Mouse (Mus musculus): ENCODE measurements around the gene Junb.

- TF ChIP-seq POLR2AphosphoS2 (IDR thresholded peaks at IDR 0.05; ENCODE audit: low read length): no peak
- no peak for TF ChIP-seq CTCF (IDR thresholded peaks at IDR 0.05 in 2 of 3, conservative IDR thresholded peaks at IDR 0.05 in 1 of 3; ENCODE audit: control insufficient read depth in 1 of 3, insufficient read depth in 1 of 3, low read depth in 2 of 3, low read length in 3 of 3, poor library complexity in 1 of 3, severe bottlenecking in 1 of 3)
- no peak for TF ChIP-seq GABPA (IDR thresholded peaks at IDR 0.05; ENCODE audit: low read depth, low read length)
- TF ChIP-seq TCF12 (IDR thresholded peaks at IDR 0.05; ENCODE audit: low read depth, low read length): peak; percentile 57; the same call in 1 of the 2 replicates
- no peak for TF ChIP-seq JUND (IDR thresholded peaks at IDR 0.05; ENCODE audit: low read depth, low read length)
- TF ChIP-seq EP300 (IDR thresholded peaks at IDR 0.05; ENCODE audit: low read depth in 1 of 2, low read length in 2 of 2): peak; percentile 24 to 41; a peak in 2 of 4 replicates
- TF ChIP-seq SIN3A (IDR thresholded peaks at IDR 0.05; ENCODE audit: low read length): no peak
- TF ChIP-seq ZC3H11A (IDR thresholded peaks at IDR 0.05; ENCODE audit: low read depth, low read length): no peak
Observed at GRCm38 (mm10) chr8:84967532-84968304, 10.8 kb downstream of the Junb start.
